Mouse (Mus musculus): ENCODE measurements at regions not wholly inside any gene's neighbourhood (a gene's known extent, or its start where the extent isn't known, plus 50 kb on each side); places are given as distances from the start of the nearest gene placed in this dataset.
"Not testable (repeated sequence)": the region's sequence is repeated elsewhere in the genome, so short reads cannot be mapped to it uniquely, and the experiment has no call there.

DNA sequence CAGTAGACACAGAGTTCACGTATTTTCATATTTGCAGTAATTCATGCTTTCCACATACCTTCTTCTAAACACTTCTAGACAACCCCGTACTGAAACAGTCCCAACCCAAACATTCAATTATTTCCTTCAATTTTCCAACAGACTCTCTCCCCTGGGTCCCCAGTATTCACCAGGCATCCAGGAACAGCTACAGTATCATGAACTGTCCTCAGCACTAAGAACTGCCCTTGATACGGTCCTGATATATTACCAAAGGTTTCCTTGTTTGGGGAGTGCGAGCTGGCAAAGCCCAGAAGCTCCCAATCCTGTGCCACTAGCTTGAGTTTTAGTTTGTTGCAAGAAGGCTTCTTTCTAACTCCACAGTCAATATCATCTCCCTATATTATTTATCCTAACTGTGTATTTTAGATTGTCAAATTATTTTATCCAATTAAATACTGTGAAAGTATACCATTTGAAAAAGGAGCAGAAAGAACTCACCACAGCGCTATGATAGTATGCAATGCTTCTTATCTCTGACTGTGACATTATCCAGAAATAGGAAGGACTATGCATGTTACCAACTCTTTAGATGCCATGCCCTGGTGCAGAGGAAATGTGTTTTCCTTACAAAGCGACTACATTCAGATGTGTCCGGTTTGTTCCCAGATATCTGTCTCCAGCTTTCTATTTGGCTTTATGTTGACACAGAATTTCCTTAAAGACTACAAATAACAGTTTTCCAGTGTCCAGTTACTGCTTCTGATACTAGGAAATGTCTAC lies 754.6 kb upstream of the Intu start:
- in situ Hi-C loops (cut with MseI, MboI), result no loop called here

DNA sequence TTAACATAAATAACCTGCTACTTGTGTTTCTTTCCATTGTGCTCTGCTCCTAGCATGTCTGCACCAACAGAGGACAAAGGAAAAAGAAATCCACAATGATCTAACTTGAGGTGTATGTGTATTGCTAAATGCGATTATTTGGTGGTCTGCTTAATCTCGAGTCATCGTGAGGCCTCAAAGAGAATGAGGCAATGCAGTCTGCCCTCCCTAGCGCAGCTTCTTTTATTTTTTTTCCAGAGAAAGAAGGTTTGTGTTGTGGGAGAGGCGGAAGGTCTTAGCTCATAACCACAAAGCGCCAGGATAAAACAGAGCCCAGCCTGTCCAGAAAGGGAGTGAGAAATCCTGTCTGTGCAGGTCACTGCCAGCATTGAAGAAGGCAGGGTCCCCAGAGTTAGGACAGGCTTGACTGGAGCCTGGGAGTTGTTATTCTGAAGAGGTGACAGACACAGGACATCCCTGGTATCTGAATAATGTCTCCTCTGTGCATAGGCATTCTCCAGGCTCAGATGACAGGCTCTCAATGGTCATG lies 751.3 kb upstream of the Intu start:
- in situ Hi-C loops (cut with MseI, MboI), result no loop called here

DNA sequence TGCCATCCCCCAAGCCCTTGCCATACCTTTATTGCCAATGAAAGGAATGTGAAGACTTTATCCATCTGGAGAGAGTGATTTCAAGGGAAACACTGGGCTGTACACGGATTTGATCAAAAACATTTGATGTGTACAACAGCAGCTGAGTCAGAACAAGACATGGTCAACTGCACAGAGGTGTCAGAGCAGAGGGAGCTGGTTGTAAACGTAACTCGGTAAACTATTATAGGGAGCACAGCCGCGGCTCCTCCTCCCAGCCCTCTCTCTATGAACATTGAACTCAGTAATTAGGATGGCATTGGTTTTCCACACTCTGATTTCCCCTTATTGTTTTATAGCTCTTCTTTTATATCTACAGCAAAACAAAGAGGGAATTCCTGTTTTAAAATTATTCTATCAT lies 750.8 kb upstream of the Intu start:
- in situ Hi-C loops (cut with MseI, MboI), result no loop called here

GRCm38 (mm10) chr3:39784901-39785300 lies 746.2 kb upstream of the Intu start:
- in situ Hi-C loops (cut with MseI, MboI), result no loop called here

DNA sequence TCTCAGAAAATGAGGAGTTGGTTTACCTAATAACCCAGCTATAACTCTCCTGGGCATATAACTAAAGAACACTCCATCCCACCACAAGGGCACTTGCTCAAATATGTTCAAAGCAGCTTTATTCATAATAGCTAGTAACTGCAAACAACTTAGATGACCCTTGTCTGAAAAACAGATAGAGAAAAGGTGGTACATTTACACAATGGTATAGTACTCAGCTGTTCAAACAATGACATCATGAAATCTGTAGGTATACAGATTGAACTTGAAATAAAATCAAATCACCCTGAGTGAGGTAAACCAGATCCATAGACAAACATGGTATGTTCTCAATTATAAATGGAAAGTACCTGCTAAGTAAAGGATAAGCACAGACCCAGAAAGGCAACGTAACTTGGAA lies 721.5 kb upstream of the Intu start:
- in situ Hi-C loops (cut with MseI, MboI), result loop anchor here in 1 of 2 experiments (25.0 kb wide), 1 partner anchor 922 kb away; the partner anchor contains the start of gene Fat4

- in situ Hi-C loops (cut with MseI, MboI), result loop anchor here (10.0 to 25.0 kb wide), 2 partner anchors 928 to 930 kb away; partner anchors contain the start of gene Fat4 (in 2 of the 2)
Measured at GRCm38 (mm10) chr3:39814814-39815213, 716.3 kb upstream of the Intu start.

DNA sequence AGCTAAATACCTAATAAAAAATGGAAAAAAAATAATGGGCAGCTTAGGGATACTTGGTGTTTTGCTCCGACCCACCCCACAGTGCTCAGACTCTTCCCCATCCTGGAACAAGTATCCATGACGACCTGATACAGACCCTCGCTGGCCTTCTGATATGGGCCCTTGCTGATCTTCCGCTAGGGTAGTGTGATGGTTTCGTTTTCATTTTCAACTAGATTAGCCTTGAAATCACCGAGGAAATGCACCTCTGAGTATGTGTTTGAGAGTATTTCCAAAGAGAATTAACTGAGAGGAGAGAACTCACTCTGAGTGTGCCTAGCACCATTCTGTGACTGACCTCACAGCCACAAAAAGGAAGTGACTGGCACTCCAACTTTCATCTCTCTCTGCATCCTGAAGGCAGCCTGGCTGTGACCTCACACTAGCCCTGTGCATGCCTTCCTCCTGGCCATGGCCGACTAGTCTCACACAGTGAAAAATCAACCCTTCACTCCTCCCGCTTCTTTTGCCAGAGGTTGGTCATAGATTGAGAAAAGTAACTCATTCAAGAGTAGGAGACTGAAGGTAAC lies 700.5 kb upstream of the Intu start:
- in situ Hi-C loops (cut with MseI, MboI), result no loop called here

DNA sequence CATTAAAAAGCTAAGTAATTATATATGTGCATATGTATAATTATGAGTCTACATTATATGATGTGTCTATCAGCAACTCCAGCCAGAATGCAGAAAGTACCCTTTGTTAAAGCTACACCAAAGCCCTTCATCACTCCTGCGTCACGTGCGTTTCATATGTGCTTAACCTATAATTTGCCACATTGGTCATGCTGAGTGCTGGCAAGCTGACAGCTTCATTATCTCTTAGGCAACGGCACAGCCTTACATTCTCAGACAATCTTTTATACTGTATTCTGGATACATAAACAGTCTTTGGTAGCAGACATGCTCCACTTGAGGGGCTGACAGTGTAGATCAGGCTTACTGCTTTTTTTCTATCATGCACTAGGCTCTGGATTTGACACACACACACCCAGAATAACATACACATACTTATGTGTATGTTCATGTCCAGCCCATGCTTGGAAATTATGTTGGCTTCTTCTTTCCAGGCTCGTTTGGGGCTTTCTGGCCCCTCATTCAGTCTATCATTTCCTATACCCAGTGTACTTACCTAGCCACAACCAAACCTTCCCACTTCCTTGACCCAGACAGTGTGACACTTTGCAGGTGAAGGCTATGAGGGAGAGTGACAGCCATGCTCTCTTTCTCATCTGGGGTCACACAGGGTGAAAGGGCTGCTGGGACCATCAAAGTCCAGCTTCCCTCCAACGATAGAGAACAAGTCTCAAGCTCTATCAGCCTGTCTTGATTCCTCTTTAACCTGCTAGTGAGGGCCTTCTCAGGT lies 692.5 kb upstream of the Intu start:
- in situ Hi-C loops (cut with MseI, MboI), result no loop called here

DNA sequence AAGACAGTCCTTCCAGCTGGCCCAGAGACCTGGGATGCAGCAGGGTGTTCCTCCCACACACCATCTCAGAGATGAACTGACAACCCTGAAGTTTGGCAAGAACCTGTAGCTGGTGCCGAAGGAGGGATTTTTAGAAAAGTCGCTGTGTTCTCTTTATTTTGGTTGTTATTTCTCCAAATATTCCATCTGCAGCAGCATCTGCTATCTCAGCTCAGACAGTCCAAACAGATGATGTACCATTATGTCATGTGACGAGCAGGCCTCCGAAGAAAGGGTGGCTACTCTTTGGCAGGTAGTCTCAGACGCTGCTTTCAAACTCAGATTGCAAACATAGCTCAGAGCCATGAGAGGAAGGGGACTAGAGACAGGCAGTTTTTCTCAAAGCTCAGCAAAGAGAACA lies 690.1 kb upstream of the Intu start:
- in situ Hi-C loops (cut with MseI, MboI), result no loop called here

DNA sequence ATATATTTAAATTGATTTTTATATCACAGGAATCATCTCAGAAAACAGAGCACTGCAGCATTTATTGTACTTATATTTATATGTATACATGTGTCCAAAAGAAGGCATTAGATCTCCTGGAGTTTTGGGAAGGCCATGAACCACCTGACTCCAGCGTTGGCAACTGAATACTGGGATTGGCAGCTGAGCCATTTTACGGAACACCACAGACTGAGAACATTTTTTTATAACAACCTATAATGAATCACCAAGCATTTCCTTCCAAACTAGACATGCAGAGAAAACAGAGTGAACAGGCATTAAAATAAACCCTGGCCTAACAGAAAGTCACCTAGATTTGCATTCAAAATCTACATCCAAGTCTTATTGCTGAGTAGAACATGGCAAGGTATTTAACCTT lies 686.0 kb upstream of the Intu start:
- in situ Hi-C loops (cut with MseI, MboI), result no loop called here

GRCm38 (mm10) chr3:39848829-39849228 lies 682.3 kb upstream of the Intu start:
- in situ Hi-C loops (cut with MseI, MboI), result no loop called here

DNA sequence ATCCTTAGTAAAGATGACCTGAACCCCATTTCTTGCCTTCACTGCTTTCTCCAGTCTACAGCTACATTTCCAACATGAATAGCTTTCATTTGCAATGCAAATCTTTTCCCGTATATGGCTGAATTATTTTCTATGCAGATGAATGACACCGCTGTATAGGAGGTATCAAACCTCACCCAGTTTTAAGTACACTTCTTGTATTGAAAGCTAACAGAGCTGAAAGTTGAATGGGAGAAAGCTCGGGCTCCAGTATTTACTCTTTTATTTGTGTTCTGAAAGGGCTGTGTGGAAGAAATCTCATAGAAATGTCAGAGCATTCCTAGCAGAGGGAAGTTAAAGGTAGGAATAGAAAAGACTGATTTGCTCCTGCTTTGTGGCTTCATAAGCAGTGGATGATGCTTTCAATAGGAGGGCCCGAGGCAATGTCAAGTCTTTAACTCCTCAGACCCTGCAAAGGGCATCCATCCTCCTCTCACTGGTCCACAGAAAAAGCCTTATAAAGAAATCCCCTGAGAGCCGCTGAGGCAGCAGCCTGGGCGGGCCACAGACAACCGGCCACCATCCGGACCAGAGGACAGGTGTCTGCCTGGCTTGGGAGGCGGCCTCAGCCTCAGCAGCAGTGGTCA lies 673.8 kb upstream of the Intu start:
- in situ Hi-C loops (cut with MseI, MboI), result no loop called here

DNA sequence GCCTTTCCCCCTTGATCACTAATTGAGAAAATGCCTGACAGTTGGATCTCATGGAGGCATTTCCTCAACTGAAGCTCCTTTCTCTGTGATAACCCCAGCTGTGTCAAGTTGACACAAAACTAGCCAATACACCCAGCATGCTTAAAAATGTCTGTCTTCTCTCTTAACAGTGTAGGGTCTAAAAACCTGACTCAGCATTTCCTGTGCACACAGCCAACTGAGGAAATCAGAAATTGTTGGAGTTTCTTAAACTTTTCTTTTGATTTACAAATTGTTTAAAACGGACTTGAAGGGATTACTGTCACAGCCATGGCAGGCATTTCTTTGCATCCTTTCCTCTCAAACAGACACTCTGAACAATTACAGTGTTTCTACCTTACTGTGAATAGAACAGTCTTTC lies 655.0 kb upstream of the Intu start:
- in situ Hi-C loops (cut with MseI, MboI), result not testable (repeated sequence)

GRCm38 (mm10) chr3:39884370-39884769 lies 646.7 kb upstream of the Intu start:
- in situ Hi-C loops (cut with MseI, MboI), result no loop called here

DNA sequence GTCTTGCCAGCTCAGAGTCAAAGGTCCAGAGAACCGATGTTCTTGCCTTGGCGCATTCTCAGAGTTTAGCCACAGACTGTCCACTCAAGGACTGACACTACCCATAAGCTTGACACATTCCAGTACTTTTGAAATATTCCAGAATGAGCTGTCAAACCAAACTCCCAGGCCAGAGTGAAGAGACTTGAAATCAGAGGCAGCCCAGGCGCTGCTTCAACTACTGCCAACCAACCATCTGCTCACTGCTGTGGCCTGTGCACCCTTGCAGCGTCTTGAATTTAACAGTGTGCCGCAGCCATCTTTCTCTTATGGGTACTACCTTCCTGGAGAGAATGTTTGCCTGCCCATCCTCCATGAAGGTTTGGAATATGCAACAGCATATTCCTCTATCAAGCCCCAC lies 642.7 kb upstream of the Intu start:
- in situ Hi-C loops (cut with MseI, MboI), result no loop called here

DNA sequence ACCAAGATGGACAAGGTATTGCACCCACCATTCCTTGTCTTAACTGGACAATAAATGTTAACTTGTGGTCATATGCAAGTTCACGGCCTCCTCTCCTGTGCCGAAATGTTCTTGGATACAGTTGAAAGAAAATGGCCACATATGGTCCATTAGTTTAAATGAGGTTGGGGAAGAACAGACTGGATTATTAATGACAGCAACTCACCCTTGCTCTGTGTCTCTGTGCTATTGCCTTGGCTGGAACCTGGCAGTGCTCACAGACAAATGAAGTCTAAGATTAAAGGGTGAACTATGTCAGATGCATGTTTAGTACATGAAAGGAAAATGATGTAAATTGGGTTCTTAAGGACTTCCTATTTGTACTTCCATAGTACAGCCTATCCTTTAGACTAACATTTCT lies 641.9 kb upstream of the Intu start:
- in situ Hi-C loops (cut with MseI, MboI), result no loop called here

- in situ Hi-C loops (cut with MseI, MboI), result no loop called here
Measured at GRCm38 (mm10) chr3:39898961-39899360, 632.1 kb upstream of the Intu start.

DNA sequence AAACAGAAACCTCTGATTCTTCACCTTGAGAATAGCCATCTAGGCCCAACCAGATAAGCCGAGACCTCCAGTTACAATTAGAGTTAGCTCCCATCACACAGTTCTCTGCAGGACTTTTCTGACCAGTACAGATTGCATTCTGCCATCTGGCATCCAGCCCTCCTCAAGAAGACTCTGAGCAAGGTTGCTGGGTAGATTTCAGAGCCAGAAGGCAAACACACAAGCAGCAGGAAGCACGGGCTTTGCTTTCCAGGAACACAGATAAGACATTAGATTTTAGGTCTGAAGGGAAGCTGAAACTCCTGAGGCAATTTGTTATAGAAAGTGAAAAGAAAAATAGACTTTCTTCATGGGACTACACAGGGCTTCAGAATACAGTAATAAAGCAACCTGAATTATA lies 630.9 kb upstream of the Intu start:
- in situ Hi-C loops (cut with MseI, MboI), result no loop called here

DNA sequence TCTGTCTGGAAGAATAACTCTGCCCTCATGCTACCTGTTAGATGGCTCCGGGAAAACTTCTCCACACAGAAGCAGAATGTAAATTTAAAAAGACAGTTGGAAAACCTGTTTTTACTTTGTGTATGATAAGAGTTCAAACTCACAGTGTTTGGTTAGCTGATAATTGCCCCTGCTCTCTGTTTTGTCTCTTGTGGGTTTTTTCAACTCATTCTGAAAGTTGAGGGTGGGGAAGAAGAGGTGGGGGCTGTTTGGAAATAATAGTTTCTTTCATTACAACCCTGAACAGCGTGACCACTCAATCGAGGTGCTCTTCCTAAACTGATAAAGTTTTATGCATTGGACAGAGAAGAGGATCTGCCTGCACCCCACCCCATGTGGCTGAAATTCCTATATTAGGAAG lies 626.7 kb upstream of the Intu start:
- in situ Hi-C loops (cut with MseI, MboI), result no loop called here

GRCm38 (mm10) chr3:39908676-39909362 lies 622.3 kb upstream of the Intu start:
- in situ Hi-C loops (cut with MseI, MboI), result no loop called here

- in situ Hi-C loops (cut with MseI, MboI), result no loop called here
Measured at GRCm38 (mm10) chr3:39909642-39910041, 621.4 kb upstream of the Intu start.
